9 mouse cellular contexts compared by ENCODE assay signal in genomic region chr11:96438787-96439186, GRCm38 (mm10). TPM values are rescaled to one million over a fixed set of nuclear protein-coding genes. Genes with fewer than 3 reads are reported as not detected.
DNase-seq lines count a peak whose midpoint lies in the region; ATAC-seq and TF ChIP-seq lines count a peak whose summit lies in the region.
"Had no signal": no experiment of that assay in that cellular context is flagged by ENCODE, and none has a peak within 500 bp of the region (broad histone marks: within the 10 kb centered on the region; RNA-seq: fewer than 3 reads in every experiment).

No protein-coding gene starts in this region.

- peak; percentile 66 to 88 for DNase-seq in adrenal gland, adult (ENCODE audit: inconsistent age in 2 of 2, low spot score in 1 of 2)
- peak; percentile 80 for DNase-seq in embryo, embryonic 10.5 days (ENCODE audit: low spot score)
- DNase-seq in kidney, adult 18-20 months, result peak; percentile 67
- peak; percentile 60 for DNase-seq in liver, postnatal 0 days
- peak; percentile 81 for DNase-seq in retina, embryonic 14.5 days (ENCODE audit: low spot score)
- peak; percentile 37 for DNase-seq in urinary bladder, adult 2 months (ENCODE audit: low spot score)

- no peak overlapping the region for H3K4me3 ChIP-seq in intestine, postnatal 0 days (ENCODE audit: low read depth, low read length)
- H3K4me3 ChIP-seq in intestine, embryonic 16.5 days (ENCODE audit: low read length), result no peak overlapping the region
- no peak overlapping the region for H3K4me3 ChIP-seq in liver, postnatal 0 days (ENCODE audit: low read depth, low read length)
- H3K4me3 ChIP-seq: embryonic facial prominence, embryonic 15.5 days had no signal

- H3K9ac ChIP-seq in intestine, postnatal 0 days (ENCODE audit: low read depth, low read length), result no peak overlapping the region
- no peak overlapping the region for H3K9ac ChIP-seq in intestine, embryonic 16.5 days (ENCODE audit: low read depth, low read length)
- H3K9ac ChIP-seq in liver, postnatal 0 days (replicated peaks), result no peak overlapping the region
- H3K9ac ChIP-seq: embryonic facial prominence, embryonic 15.5 days had no signal

- no peaks in the 10 kb centered on the region for H3K36me3 ChIP-seq in intestine, postnatal 0 days (ENCODE audit: control insufficient read depth, insufficient read depth)
- no peaks in the 10 kb centered on the region for H3K36me3 ChIP-seq in intestine, embryonic 16.5 days (ENCODE audit: control insufficient read depth, insufficient read depth, low read length)
- H3K36me3 ChIP-seq in liver, postnatal 0 days (replicated peaks; ENCODE audit: insufficient read depth, low read length), result no peaks in the 10 kb centered on the region
- H3K36me3 ChIP-seq: embryonic facial prominence, embryonic 15.5 days had no signal

- WGBS in intestine, postnatal 0 days, result 5% methylated on average over 7 of the region's 7 CpGs
- 3% methylated on average over 7 of the region's 7 CpGs for WGBS in intestine, embryonic 16.5 days
- 5% methylated on average over 7 of the region's 7 CpGs for WGBS in liver, postnatal 0 days (ENCODE audit: insufficient replicate concordance)

- no peaks in the 10 kb centered on the region for H3K9me3 ChIP-seq in intestine, postnatal 0 days (ENCODE audit: control insufficient read depth)
- no peaks in the 10 kb centered on the region for H3K9me3 ChIP-seq in intestine, embryonic 16.5 days (ENCODE audit: control insufficient read depth, low read length)
- H3K9me3 ChIP-seq in liver, postnatal 0 days (ENCODE audit: low read length), result no peaks in the 10 kb centered on the region
- H3K9me3 ChIP-seq: embryonic facial prominence, embryonic 15.5 days had no signal

- no peak overlapping the region for H3K4me2 ChIP-seq in intestine, postnatal 0 days (replicated peaks; ENCODE audit: low read depth)
- H3K4me2 ChIP-seq in intestine, embryonic 16.5 days (ENCODE audit: low read depth, low read length), result no peak overlapping the region
- no peak overlapping the region for H3K4me2 ChIP-seq in liver, postnatal 0 days (ENCODE audit: low read depth, low read length)
- H3K4me2 ChIP-seq: embryonic facial prominence, embryonic 15.5 days had no signal

- peaks cover 9% of the 10 kb centered on the region; the same call in 1 of the 2 replicates for H3K27me3 ChIP-seq in intestine, postnatal 0 days (replicated peaks; ENCODE audit: control insufficient read depth, insufficient read depth, low read length)
- H3K27me3 ChIP-seq in intestine, embryonic 16.5 days (replicated peaks; ENCODE audit: control insufficient read depth, insufficient read depth, low read length), result no peaks in the 10 kb centered on the region; the same call in 1 of the 2 replicates
- H3K27me3 ChIP-seq in liver, postnatal 0 days (ENCODE audit: insufficient read depth, low read length), result peaks cover 4% of the 10 kb centered on the region; the same call in 1 of the 2 replicates

- no peaks in the 10 kb centered on the region for H3K4me1 ChIP-seq in intestine, postnatal 0 days (replicated peaks; ENCODE audit: control insufficient read depth, insufficient read depth, low read length)
- no peaks in the 10 kb centered on the region for H3K4me1 ChIP-seq in intestine, embryonic 16.5 days (ENCODE audit: control insufficient read depth, insufficient read depth, low read length)
- H3K4me1 ChIP-seq in liver, postnatal 0 days (ENCODE audit: insufficient read depth), result no peaks in the 10 kb centered on the region
- H3K4me1 ChIP-seq: embryonic facial prominence, embryonic 15.5 days had no signal

- H3K27ac ChIP-seq in intestine, postnatal 0 days (ENCODE audit: low read depth, low read length), result no peak overlapping the region
- H3K27ac ChIP-seq in intestine, embryonic 16.5 days (ENCODE audit: low read length), result no peak overlapping the region
- no peak overlapping the region for H3K27ac ChIP-seq in liver, postnatal 0 days (ENCODE audit: low read depth)
- H3K27ac ChIP-seq: embryonic facial prominence, embryonic 15.5 days had no signal

- no peak for ATAC-seq in intestine, postnatal 0 days
- ATAC-seq in intestine, embryonic 16.5 days, result no peak
- no peak for ATAC-seq in liver, postnatal 0 days

- TF ChIP-seq EP300 in liver, postnatal 0 days (IDR thresholded peaks at IDR 0.05; ENCODE audit: low read depth), result no peak

- peak; percentile 89 for TF ChIP-seq CTCF in intestine, postnatal 0 days (IDR thresholded peaks at IDR 0.05; ENCODE audit: low read depth)
- peak; percentile 82 for TF ChIP-seq CTCF in liver, postnatal 0 days (IDR thresholded peaks at IDR 0.05; ENCODE audit: low read depth)

RNA-seq across cellular contexts. Expression of gene Skap1, which starts 25.6 kb away (rescaled TPM):
- polyA plus RNA-seq in intestine, postnatal 0 days (2015; fragmentation: Nextera tagmentation; extraction: Ambion mirVana), result 0.46 and 0.52 TPM in 2 replicates
- 0.67 and 0.88 TPM in 2 replicates for polyA plus RNA-seq in intestine, embryonic 16.5 days (2015; fragmentation: Nextera tagmentation; extraction: Ambion mirVana)
- polyA plus RNA-seq in liver, postnatal 0 days (2015; fragmentation: Nextera tagmentation; extraction: Ambion mirVana), result 0.35 and 0.45 TPM in 2 replicates
- 2.7 and 3.3 TPM in 2 replicates for polyA plus RNA-seq in urinary bladder, adult 2 months (2012; rRNA removed)
